Mouse (Mus musculus) left cerebral cortex, adult 11 months (tissue): ENCODE results near the gene Nrp2.

ENCODE experiments used
- DNase-seq: peaks from one replicate; pipeline ENCODE4 v3.0.0; 2022; ENCODE audit warnings: low spot score

Gene Nrp2

DNA sequence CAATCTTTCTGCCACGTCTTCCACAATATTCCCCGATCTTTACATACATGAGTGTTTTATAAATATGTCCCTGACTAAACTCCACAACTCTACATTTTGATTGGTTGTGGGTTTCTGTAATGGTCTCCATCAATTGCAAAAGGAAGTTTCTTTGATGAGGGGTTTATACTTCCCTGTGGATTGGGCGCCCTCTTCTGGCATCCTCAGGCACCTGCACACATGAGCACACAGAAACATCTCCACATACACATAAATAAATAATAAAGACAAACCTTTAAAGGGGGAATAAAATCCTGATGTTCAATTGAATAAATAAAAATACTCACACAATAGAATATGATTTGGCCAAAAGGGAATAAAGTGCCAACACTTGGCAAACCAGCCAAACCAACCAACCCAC is 117.1 kb downstream of the Nrp2 start:
- DNase-seq, result no peak

DNA sequence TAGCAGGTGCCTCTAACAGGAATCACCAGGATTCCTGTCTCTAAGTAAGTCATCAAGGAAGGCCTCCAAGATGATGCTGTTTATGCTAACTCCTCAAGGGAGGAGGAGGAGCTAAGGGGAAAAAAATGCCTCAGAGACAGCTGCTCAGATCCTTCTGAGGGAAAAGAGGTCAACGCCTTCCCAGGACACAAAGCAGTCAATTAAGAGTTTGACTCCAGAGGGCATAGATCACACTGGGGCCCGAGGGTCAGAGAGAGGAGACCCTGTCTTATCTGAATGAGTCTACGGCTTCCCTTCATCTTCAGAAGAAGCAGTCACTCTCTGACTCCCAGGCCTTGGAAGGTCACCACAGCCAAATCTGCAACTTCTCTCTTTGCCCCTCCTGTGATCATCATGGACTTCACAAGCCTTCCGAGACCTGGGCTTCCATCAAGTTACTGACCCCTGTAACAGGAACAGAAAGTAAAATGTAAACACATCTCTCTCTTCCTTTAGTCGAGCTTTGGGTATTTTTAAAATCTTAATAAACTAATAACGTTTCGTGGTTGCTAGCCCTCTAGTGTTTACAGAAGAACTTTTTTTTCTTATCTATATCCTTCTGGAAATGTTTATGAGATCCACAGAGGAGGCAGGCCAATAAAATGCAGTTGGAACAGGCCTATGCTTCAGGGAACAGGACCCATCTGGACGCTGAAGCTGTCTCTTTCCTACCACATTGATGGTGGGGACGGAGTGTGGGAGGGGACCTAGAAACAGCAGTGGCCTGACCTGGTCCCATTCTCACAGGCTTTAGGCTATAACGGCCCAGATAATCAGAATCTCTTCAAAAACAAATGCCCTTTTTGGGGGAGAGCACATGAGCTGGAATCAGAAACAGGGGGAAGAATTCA is 118.7 kb downstream of the Nrp2 start:
- DNase-seq, result no peak

DNA sequence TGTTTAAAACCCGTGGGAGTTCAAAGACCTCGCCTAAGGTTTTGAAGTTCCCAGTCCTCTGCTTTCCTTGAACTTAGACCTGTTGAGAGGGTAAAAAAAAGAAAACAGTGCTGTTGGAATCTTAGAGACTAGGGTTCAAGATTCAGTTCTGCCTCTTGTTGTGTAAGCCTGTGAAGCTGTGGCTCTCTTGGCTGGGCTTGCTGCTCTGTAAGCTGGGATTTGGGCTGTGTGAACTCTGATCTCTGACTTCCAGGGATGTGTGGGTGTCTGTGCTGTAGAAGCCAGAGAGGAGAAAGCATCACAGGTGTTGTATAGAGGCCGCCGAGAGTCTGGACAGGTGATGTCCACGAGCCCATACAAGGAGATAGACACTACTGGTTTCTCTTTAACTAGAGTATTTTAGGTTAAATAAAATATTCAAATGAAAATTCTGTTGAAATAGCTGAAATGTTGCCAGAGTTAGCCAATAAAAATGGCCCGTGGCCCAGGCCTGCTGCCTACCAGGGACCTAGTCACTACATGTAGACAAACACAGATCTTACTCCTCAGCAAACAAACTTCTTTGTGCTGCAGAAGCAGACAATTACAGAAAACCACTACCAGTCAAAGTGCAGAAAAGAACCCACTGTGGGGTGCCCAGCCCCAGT is 120.6 kb downstream of the Nrp2 start:
- DNase-seq, result no peak

DNA sequence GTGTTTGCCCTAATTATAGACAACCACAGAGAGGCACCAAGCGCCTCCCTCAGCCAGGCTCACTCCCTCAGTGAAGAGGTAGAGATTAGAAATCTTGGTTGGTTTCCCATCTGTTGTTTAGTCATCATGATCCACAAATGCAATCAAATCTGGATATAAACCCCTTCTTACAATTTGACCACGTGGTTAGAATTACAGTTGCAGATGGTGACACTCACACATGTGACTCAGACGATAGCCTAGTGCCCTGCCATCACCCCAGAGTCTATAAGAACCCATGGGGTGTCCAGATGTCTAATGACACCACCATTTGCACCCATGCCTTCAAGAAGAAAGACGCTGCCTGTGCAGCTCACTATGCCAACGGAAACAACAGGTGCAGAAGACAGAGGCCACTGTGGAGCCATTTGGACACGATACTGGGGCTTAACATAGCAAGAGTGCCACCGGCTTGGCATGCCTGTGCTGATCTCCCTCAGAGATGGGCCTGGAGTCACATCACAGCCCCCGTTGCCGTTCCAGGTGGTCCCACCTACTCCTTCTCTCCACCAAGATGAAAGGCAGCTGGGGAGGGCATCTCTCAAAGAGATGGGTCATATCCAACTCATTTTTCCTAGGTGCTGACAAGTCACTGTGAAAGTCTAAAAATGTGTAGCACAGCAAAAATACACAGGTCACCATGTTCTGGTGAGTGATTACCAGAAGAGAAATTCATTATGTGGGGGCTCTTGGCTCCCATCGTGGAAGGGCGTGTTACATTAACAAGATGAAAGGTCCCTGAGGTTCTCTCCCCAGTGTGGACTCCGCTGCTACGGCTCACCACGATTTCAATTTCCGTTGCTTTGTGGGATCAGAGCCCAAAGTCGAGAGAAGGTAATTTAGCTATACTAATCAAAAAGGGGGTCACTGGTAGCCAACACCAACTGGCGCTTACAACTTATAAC is 123.0 kb downstream of the Nrp2 start:
- no peak for DNase-seq

DNA sequence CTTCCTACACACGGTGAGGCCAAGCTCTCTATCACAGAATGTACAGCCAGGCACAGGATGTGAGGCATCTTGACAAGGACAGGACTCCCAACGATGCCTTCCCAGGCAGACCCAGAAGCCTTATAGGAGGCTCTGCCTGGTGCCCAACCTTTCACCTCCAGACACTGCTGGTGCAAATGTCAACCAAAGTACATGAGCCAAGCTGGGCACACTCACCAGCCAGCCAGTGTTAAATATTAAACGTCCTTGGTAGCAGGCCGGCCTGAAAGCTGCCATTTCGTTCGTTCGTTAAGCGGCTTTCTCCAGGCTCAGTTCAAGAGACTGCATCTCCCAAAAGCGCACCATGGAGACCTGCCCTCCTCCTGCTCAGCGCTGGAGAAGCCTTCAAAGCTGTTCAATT is 124.2 kb downstream of the Nrp2 start:
- no peak for DNase-seq

DNA sequence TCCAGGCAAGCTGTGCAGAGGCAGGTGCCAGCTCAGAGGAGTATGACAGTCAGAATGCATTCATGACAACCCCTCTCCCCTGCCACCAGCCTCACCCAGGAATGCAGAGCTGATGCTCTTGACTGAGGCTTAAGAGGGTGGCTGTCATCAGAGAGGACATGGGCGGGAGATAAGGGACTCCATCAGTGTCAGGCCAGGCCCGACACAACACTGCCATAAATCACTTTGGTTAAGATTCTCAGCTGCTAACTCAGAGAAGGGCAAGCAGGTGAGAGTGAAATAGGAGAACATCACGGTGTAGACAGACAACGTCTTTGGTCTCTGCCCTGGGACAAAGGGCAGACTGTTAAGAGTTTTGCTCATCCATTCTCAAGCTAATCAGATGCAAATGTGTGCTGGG is 125.1 kb downstream of the Nrp2 start:
- DNase-seq, result no peak

DNA sequence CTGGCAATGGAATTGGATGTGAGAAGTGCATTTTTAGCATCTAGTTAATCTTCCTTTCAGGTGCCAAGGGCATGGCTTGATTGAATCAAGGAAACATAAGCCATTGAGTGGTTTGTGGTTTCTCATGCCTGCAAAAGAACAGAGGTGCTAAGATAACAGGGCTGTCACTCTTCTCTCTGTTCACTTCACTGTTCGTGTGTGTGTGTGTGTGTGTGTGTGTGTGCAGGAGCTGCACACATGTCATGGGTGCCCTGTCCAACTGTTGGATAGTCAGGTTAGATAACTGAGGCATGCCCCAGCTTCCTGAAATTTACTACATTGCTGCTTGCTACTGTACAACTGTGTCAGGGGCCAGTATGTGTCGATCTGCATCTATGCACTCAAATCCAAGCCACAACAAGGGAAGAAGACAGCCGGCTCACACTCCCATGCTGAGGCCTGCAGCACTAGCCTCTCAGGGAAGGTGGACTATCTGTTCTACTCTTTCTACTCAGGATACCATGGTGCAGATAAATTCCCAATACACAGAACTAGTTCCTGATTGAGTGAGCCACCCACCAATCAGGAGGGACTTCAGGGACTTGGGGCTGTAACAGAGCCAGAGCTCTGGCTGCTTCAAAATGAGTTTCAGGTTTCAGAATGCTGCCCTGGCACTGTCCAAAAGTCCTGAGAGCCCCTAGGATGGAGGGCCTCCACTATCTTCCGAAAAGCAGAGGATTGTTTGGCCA is 126.8 kb downstream of the Nrp2 start:
- DNase-seq, result no peak

DNA sequence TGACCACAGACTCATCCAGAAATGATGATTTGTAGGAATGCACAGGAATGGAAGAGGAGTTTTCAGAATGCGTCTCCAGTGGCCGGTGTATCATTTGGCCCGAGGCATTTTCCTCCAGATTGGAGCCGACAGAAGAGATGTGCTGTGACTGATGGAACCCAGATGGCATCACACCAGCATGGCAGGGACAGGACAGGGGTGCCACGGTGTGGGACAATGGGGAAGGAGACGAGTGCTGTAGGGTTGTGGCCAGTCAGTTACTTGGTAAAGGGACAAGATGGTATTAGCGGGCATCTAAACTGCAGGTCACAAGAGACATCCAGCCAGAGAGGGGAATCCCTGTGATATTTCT is 127.3 kb downstream of the Nrp2 start:
- no peak for DNase-seq

DNA sequence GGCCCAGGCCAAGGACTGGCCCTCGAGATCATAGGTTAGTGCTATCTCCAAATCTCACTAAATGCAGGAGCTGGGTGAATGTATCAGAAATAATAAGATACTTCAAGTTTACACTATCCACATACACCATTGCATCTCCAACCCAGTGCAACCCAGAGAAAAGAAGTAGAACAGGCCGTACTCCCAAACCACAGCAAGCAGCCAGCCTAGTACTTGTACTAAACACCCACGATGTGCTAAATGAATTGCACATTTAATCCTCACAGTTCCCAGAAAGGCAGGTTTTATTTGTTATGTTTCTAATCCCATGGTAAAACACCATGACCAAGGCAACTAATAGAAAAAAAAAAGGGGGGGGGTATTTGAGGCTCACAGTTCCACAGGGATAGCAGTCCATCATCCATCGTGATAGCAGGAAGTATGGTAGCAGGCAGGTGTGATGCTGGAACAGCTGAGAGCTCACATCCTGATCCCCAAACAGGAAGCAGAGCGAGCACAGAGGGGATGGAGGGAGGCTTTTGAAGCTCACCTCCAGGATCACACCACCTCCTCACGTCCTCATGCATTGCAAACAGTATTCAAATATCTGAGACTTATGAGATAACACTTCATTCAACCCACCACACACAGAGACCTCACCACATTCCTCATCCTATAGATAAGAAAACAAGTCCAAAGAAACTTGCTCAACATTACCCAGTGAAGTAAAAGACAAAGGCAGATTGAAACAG is 128.8 kb downstream of the Nrp2 start:
- no peak for DNase-seq

DNA sequence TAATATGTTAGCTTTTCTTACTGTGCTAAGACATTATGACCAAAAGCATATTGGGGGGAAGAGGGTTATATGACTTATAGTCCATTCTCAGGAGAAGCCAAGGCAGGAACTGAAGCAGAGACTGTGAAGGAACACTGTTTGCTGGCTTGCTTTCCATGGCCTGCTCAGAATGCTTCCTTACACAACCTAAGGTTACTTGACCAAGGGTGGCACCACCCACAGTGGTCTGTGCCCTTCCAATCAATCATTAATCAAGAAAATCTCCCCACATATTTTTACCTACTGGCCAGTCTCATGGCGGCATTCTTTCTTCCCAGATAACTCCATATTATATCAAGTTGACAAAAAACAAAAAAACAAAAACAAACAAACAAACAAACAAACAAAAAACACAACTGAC is 130.3 kb downstream of the Nrp2 start:
- no peak for DNase-seq

DNA sequence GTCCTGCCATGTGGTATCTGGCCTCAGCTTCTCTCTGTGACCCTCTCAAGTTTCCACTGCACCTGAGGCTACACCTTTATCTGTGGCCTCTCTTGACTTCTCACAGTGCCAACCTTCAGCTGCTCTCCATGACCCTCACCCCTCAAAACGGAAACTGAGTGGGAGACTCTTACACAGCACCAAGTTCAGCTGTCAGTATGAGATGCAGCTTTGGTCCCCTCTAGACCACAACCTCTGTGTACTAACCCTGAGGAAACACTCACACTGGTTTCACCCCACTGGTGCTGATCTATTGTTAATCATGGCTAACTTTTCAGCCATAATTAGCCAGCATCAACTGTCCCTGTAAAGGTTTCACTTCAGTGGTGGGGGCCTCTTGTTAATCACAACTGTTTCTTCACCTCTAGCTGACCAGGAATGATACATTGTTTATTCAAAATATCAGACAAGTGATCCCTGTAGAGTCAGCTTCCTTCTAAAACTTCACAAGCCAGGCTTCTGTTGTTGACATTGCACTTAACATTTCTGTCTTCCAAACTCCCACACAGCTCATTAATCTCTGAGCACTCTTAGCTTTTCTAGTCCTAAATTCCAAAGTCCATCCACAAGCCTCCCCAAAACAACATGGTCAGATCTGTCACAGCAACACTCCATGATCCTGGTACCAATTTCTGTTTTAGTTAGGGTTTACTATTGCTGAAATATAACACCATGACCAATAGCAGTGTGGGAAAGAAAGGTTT is 131.5 kb downstream of the Nrp2 start:
- no peak for DNase-seq

DNA sequence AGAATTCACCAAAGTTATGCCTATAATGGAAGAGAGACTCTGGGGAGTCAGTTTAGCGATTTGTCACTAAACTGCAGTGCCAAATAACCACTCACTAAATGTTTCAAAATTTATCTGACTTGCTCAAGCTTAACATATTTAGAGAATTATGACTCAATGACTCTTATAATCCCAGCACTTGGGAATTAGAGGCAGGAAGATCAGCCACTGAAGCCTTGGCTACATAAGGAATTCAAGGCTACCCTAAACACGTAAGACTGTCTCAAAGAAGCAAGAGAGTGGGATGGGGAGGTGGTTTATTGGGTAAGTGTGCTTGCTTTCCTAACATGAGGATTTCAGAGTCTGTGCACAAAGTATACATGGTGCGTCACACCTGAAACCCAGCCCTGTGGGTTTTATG is 135.0 kb downstream of the Nrp2 start:
- no peak for DNase-seq

DNA sequence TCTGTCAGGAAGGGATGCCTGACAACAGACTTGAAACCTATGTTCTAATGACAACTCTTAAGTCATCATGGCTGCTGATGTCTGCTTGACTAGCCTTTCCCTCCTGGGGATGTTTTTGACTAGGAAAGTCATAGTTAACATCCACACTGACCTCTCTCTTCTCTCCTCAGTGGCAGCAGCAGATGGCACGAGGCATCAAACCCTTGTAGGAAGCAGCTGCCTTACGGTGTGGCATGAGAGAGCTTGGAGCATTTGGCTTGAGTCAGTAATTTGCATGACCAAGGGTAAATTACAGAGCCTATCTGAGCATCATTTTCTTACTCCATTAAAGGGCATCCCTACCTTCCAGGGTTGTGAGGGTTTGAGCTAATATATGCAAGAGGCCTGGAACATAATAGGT is 135.5 kb downstream of the Nrp2 start:
- no peak for DNase-seq

DNA sequence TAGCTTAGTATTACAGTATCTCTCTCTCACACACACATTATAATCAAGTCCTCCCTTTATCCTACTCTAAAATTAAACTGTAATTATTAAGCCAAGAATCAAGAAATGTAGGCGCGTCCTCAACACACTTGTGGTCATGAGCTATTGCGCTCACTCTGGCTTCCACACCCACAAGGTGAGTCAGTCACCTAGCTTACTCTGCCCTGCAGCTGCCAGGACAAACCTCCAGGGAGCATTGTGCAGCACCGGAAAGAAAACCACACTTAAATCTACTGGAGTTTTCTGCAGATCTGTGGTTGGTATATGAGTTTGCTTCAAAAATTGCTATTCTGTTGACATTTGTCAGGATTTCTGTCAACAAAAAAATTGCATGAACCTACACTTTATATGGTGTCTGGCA is 140.1 kb downstream of the Nrp2 start:
- no peak for DNase-seq

DNA sequence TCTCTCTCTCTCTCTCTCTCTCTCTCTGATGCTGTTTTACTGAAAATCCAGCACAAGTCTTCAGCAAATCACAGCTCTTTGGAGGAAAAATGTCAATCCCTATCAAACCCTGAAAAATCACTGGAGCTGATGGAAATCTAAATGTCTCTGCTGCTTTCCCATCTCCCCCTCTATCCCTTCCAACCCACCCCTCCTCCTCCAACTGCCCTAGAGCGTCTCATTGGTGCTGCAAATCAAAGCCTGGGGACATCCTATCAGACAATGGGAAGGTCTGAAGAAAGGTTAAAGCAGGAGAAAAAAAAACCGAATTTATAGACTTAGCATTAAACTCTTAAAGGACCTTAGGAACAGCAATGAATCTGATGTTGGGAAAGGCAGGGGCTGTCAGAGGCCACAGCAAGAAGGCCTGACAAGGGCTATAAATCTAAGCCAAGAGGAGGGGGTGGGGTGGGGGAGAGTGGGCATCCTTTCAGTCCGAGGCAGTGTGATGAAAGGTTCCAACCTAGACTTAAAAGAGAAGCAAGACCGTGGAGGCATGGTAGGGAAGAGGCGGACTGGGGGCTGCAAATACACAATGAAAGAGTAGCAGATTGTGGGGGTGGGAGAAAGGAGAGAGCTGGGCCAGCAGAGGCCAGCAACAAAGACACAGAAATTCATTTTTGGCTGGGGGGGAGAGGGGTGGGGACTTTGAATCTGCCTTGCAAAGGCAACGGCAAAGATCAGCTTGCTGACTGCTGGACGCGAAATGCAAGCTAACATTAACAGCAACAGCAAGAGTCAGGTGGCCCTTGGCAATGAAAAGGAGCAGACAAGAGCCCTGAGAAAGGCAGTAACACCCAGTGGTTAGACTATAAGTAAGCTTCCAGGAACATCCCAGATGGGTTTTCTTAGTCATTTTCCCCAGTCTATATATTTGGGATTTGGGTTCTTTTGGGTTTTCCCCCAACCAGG is 148.2 kb downstream of the Nrp2 start:
- no peak for DNase-seq

DNA sequence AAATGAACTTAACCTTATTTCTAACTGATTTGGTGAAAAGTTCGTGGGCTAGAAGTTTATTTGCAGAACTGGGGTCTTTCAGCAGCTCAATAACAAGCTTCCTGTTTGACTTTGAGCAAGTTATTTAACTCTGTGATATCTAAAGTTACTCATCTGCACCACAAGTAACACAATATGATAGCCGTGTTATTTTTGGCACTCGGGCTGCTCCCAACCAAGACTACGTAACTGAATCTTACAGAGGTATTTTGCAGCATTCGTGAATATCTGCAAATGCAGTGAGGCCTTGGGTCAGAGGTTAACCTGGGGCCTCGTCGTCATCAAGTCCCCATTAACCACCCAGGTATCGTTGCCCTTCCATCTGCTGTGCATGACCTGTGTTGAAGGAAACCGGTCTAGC is 150.3 kb downstream of the Nrp2 start:
- DNase-seq, result no peak

DNA sequence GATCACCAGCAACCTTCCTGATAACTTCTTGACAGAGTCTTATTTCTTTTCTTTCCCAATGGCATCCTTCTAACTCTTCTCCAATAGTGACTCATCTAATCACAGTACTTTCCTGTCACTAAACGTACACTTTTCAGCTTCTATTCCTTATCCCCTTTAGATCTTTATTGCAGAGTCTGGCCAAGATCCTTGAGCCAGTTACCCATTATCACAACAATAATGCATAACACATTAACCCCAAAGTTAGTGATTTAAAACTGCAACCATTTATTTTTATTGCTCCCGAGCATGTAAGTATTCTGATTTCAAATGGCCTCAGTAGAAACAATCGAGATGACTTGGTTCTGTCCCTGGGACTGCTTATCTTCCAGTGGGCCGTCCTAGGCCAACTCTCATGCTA is 150.9 kb downstream of the Nrp2 start:
- DNase-seq, result no peak

DNA sequence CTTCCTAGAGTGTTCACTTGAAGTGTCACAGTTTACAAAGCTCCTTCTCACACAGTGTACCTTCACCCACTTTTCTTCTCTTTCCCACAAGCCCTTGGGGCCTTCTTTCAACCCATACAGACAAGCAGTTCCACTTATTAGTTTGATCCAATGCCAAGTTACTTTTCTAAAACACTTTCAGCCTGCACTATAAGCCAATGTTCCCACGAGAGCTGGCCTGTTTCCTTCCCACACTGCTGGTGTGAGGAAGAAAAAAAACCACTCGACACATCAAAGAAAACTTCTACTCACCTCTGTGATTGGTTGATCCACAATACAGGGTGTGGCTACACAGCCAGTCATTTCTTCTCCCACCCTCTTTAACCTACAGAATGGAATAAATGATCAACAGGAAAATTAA is 156.0 kb downstream of the Nrp2 start:
- no peak for DNase-seq

DNA sequence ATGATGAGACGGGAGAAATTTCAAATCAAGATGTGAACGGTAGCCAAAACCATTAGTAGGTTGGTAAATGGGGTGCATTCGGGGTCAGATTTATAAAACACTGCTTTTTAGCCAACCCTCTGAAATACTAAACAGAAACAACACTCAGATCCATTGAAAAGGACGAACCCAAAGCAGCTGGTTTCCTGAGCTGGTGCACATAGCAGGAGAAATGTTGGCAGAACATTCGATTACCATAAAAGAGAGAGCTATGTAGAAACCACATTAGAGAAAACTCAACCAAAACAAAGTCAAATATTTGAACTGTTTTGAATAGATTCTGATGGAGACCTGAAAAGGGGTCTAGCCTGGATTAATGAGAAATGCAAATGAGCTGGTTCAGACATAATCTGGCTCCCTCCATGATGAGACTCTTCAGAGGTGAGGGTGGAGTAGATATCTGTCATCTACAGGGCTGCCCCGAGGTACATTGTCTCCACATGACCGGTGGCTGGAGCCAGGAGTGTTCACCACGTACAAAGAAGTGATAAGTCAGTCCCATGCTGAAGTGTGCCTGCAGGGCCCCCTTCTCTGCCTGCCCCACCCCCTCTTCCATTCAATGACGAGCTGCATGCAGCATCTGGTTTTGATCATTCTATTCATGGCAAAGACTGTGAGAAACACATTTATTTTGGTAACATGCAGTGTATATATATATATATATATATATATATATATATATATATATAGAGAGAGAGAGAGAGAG is 156.6 kb downstream of the Nrp2 start:
- no peak for DNase-seq
